Mouse (Mus musculus): ENCODE results near the gene Rprml. TPM values are rescaled to one million over a fixed set of nuclear protein-coding genes. Genes with fewer than 3 reads are reported as not detected.

Gene Rprml
- total RNA-seq (2018; cell fraction: chromatin; rRNA removed), result not detected
- total RNA-seq (2018; cell fraction: cytosol; rRNA removed), result under 1 TPM in 1 of 26 experiments, not detected in 25; 0.24 TPM
- total RNA-seq (2018; cell fraction: nucleus; rRNA removed), result not detected
- polyA plus RNA-seq (2018), result not detected in 3 replicates

DNA sequence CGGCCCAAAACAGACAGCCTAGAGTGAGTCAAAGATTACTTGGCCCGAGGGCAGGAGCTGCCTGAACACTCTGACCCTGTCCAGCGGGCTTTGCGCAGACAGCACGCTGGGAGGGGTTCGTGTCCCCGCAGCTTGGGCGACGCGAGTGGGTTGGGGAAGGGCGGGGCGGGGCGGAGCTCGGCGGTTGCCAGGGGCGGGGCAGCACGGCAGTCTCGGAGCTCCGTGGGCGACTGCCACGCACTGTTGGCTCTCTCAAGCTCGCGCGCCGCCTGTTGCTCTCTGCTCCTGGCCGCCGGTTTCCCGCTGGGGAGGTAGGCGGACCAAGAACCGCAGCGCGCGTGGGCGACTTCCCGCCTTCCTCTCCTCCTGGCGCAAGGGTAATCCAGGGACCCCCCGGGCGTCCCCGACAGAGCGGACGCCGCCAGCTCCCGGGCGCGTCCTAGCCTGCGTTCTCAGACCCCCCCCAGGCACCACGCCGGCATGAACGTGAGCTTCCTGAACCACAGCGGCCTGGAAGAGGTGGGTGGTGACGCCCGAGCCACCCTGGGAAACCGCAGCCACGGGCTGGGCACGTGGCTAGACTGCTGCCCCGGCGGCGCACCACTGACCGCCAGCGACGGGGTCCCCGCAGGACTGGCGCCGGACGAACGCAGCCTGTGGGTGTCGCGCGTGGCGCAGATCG, at the start of gene Rprml:
TSS of gene Rprml (plus strand) at position 270 of the 682 bp plus-strand sequence.
- H3K36me3 ChIP-seq (ENCODE audit: inconsistent target), result no peaks in the 10 kb centered on the region
- no peaks in the 10 kb centered on the region for H3K79me2 ChIP-seq (ENCODE audit: inconsistent target)
- no peak within 1 kb of the TSS for H3K4me3 ChIP-seq (ENCODE audit: inconsistent target)
- H3K27ac ChIP-seq, result no peak within 1 kb of the TSS
- WGBS (ENCODE audit: missing documents), result 2% methylated on average over 63 of the region's 71 CpGs

DNA sequence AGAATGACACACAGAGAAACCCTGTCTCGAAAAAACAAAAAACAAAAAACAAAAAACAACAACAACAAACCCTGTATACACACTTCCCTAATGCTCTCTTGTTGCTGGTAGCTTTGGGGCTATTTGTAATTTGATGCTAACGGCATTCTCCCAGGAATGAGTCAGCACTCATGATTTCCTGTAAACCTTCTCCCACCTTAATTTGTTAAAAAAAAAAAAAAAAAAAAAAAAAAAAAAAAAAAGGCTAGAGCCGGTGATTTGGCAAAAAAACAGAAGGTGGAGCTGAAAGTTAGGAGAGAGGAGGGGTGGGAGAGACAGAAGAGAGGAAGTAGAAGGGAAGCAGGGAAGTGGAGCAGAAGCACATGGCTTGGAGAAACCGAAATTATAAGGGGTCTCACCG, 42.8 kb upstream of the Rprml start:
- Histone ChIP-seq H3K27ac (no peak overlapping the region), H3K4me3 (ENCODE audit: inconsistent target) (no peak overlapping the region), H3K79me2 (ENCODE audit: inconsistent target) (no peaks in the 10 kb centered on the region), H3K36me3 (ENCODE audit: inconsistent target) (no peaks in the 10 kb centered on the region)
- WGBS (ENCODE audit: missing documents), result 18% methylated on average over 4 of the region's 5 CpGs

DNA sequence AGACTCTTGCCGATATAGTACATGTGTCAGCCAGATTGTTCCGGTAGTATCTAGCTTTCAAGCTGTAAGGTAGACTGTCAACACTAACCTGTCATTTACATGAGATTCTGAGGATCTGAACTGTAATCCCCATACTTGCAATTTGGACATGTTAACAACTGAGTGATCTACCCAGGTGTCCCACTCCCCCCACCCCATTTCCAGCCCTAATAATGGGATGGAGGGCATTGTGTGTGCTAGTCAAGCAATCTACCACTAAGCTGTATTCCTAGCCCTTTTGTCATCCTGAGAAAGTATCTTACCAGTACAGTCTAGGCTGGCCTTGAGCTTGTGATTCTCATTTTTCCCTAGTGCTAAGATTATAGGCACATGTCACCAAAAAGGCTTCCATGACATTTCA, 38.6 kb upstream of the Rprml start:
- 95% methylated on average over 2 of the region's 2 CpGs for WGBS (ENCODE audit: missing documents)
- H3K36me3 ChIP-seq (ENCODE audit: inconsistent target), result no peaks in the 10 kb centered on the region
- no peak overlapping the region for H3K4me3 ChIP-seq (ENCODE audit: inconsistent target)
- no peaks in the 10 kb centered on the region for H3K79me2 ChIP-seq (ENCODE audit: inconsistent target)
- no peak overlapping the region for H3K27ac ChIP-seq

DNA sequence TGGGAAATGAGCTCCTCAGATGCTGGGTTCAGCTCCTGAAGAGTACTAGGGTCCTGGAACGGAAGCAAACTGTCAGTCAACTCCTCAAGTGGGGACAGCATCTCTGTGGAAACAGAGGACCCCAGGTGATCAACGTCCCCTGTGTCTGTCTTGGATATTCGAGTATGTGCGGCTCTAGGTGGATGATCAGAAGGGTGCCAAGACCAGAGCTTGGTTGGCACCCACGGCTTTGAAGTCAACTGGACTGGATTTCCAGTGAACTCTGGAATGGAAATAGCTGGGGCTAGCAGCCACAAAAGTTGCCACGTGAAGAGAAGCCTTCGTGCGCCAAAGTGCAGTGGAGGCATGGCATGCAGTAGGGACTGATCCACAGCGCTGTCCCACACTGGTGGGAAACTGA, 28.3 kb upstream of the Rprml start, which contains the start of gene Gm884:
TSS of gene Gm884 (minus strand) at position 101 of the 400 bp plus-strand sequence.
- no peak within 1 kb of the TSS for H3K27ac ChIP-seq
- WGBS (ENCODE audit: missing documents), result 82% methylated on average over 9 of the region's 9 CpGs
- H3K79me2 ChIP-seq (ENCODE audit: inconsistent target), result no peaks in the 10 kb centered on the region
- no peak within 1 kb of the TSS for H3K4me3 ChIP-seq (ENCODE audit: inconsistent target)
- H3K36me3 ChIP-seq (ENCODE audit: inconsistent target), result no peaks in the 10 kb centered on the region

DNA sequence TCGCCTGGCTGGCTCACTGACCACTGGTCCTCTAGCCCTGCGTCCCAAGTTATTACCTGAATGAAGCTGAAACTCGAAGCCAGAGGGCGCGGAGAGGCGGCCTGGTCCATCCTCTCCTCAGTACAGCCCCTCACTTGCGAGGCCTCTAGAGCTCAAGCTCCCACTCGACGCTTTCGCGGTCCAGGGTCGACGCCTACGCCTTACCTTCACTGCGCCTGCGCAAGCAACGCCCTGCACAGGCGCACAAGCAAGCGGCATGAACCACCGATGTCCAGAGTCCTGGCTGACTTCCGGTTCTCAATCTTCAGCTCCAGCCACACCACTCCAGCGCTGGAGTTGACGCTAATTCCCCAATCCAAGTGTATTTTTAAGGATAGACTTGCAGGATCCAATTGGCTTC, 21.9 kb upstream of the Rprml start:
- Histone ChIP-seq H3K4me3 (ENCODE audit: inconsistent target) (no peak overlapping the region), H3K27ac (no peak overlapping the region), H3K36me3 (ENCODE audit: inconsistent target) (no peaks in the 10 kb centered on the region), H3K79me2 (ENCODE audit: inconsistent target) (no peaks in the 10 kb centered on the region)
- WGBS (ENCODE audit: missing documents), result 85% methylated on average over 23 of the region's 23 CpGs

DNA sequence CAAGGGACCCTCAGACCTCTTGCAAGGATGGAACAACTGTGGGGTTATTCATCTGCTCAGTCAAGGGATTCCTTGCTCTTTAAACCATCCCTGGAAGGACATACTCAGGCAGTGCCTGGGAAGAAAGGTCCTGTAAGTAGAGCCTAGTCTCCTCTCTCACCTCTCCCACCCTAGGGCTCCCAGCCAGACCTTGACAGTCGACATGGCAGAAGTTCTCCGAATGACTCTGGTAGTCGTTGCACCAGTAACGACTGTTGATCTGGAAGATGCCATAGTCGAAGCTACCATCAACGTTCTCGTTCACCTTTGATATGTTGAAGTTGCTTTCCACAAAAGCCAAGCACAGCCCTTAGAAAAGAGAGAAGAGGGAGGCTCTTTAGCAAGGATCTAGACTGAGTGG, 14.6 kb upstream of the Rprml start:
- H3K79me2 ChIP-seq (ENCODE audit: inconsistent target), result no peaks in the 10 kb centered on the region
- H3K27ac ChIP-seq, result no peak overlapping the region
- no peak overlapping the region for H3K4me3 ChIP-seq (ENCODE audit: inconsistent target)
- H3K36me3 ChIP-seq (ENCODE audit: inconsistent target), result no peaks in the 10 kb centered on the region
- 92% methylated on average over 7 of the region's 7 CpGs for WGBS (ENCODE audit: missing documents)

DNA sequence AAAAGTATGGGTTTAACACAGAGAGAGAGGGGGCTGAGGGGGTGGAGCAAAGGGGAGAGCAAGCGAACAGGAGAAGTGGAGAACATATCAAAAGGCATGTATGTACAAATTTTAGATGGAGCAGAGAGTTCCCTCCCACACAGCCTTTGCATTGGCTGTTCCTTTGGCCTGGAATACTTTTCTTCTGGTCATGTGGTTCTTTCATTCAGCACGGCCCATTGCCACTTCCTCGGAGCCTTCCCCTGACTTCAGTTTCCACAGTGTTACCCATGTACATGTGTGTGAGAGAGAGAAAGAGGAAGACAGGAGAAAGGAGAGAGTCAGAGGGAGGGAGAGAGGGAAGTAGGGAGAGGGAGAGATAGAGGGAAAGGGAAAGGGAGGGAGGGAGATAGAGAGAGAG, 13.9 kb upstream of the Rprml start:
- Histone ChIP-seq H3K79me2 (ENCODE audit: inconsistent target) (no peaks in the 10 kb centered on the region), H3K4me3 (ENCODE audit: inconsistent target) (no peak overlapping the region), H3K27ac (no peak overlapping the region), H3K36me3 (ENCODE audit: inconsistent target) (no peaks in the 10 kb centered on the region)
- WGBS (ENCODE audit: missing documents), result 67% methylated on average over 3 of the region's 3 CpGs

DNA sequence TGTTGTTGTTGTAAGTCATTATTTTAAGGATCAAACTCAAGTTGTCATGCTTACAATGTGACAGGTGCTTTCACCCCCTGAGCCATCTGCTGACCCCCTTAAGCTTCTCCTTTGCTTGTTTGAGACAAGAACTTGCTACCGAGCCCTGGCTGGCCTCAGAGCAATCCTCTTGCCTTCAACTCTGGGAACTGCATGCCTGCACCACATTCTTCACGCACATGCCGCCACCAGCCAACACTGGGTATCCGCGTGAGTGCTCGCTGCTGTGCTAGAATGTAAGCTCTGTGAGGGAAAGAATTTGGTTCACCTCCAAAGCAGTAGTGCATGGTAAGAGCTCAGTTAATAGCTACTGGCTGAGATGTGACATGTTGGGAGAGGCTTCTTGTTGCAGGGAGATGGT, 13.1 kb upstream of the Rprml start:
- no peak overlapping the region for H3K4me3 ChIP-seq (ENCODE audit: inconsistent target)
- H3K36me3 ChIP-seq (ENCODE audit: inconsistent target), result no peaks in the 10 kb centered on the region
- 74% methylated on average over 6 of the region's 6 CpGs for WGBS (ENCODE audit: missing documents)
- H3K79me2 ChIP-seq (ENCODE audit: inconsistent target), result no peaks in the 10 kb centered on the region
- H3K27ac ChIP-seq, result no peak overlapping the region

DNA sequence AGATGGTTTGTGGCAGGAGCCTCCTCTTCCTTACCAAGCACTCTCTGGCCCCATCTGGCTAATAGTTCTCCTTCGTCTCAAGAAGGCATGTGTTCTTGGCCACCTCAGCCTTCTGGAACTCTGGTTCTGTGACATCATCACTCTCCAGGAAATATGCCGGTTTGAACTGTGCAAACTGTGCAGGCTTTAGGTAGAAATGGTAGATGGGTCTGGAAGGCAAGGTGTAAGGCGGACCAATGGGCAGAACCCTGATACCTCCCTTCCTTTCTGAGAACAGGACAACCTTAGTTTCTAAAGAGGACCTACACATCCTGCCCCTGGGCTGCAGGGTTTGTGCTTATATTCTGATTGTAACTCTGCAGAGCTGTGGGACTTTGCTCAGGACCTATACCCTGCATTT, 10.6 kb upstream of the Rprml start, which contains the start of gene Lyzl6:
TSS of gene Lyzl6 (minus strand) at position 101 of the 400 bp plus-strand sequence.
- Histone ChIP-seq H3K79me2 (ENCODE audit: inconsistent target) (no peaks in the 10 kb centered on the region), H3K36me3 (ENCODE audit: inconsistent target) (no peaks in the 10 kb centered on the region), H3K4me3 (ENCODE audit: inconsistent target) (no peak within 1 kb of the TSS), H3K27ac (no peak within 1 kb of the TSS)
- WGBS (ENCODE audit: missing documents), result 73% methylated on average over 3 of the region's 3 CpGs

DNA sequence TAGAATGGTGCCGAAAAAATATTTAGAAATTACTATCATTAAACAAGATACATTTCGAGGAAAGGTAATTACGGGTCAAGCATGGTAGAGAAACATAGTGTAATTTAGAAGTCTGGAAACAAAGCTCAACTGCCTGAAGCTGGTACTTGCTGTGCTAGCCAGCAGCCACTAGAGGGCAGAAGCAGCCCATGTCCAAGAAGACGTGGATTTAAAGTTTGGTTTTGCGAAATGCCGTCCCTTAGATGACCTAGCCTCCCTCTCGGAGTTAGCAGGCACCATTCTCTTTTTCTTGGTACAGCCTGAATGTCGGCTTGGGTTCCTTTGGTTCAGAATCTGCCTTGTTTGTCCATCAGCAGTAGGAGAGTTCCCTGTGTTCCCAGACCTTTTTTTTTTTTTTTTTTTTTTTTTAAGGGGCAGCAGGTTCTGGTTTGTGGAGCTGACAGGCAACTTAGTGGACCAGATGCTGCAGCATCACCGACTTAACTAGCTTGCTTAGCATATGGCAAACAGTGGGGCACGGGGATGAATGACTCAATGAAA, 9.9 kb upstream of the Rprml start:
- H3K4me3 ChIP-seq (ENCODE audit: inconsistent target), result no peak overlapping the region
- H3K79me2 ChIP-seq (ENCODE audit: inconsistent target), result no peaks in the 10 kb centered on the region
- no peaks in the 10 kb centered on the region for H3K36me3 ChIP-seq (ENCODE audit: inconsistent target)
- WGBS (ENCODE audit: missing documents), result 4% methylated on average over 10 of the region's 10 CpGs
- no peak overlapping the region for H3K27ac ChIP-seq

DNA sequence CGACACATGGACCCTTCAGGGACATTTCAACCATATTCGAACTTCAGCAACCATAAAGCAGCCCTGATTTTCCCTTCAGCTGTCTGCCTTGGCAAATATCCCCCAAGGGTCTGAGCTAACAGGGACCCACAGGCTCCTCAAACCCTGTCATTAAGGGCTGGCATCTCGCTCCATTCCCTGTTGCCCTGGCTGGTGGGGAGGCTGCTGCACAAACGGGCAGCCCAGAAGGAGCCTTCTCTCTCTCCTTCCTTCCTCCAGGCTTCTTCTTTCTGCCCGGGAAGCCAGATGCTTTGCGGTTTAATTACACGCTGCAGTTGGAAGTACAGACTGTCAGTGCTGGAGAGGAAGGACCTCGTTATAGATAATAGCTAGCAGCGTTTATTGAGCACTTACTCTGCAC, 6.2 kb upstream of the Rprml start:
- 77% methylated on average over 9 of the region's 9 CpGs for WGBS (ENCODE audit: missing documents)
- H3K27ac ChIP-seq, result no peak overlapping the region
- no peaks in the 10 kb centered on the region for H3K36me3 ChIP-seq (ENCODE audit: inconsistent target)
- H3K79me2 ChIP-seq (ENCODE audit: inconsistent target), result no peaks in the 10 kb centered on the region
- no peak overlapping the region for H3K4me3 ChIP-seq (ENCODE audit: inconsistent target)

DNA sequence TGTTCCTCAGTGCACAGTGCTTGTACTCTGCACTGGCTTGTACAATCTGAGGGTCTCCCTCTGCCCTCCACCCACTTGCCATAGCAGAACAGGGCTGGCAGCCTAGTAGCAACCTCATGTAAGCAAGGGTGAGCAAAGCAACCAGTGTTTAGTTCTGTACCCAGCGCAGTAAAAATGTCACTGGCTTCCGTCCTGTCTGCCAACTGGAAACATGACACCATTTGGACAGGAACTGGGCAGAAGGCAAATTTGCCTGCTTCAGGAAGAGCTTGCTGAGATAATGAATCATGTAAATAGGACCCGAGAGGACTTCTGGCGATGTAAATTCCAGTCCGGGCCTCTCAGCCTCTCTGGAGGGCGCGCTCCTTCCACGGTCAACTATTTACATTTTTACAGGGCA, 3.6 kb upstream of the Rprml start:
- Histone ChIP-seq H3K36me3 (ENCODE audit: inconsistent target) (no peaks in the 10 kb centered on the region), H3K4me3 (ENCODE audit: inconsistent target) (no peak overlapping the region), H3K79me2 (ENCODE audit: inconsistent target) (no peaks in the 10 kb centered on the region), H3K27ac (no peak overlapping the region)
- 65% methylated on average over 8 of the region's 8 CpGs for WGBS (ENCODE audit: missing documents)

DNA sequence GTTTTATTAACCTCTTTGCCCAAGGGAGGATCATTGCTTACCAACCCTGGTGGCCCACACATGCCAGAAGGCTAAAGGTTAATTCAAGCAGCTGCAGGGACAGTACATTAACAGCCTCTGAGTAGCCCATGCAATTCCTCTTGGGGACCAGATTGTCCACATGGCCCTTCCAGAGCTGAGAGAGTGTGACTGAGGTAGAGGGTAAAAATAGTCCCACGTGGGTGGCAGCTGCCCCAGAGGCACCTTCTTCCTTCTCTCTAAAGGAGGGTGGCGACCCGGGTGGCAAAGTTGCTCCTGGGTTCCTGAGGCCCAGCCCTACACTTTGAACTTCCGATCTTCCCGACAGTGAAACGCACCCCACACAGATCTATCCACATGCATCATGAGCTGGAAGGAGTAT, 3.1 kb upstream of the Rprml start:
- Histone ChIP-seq H3K79me2 (ENCODE audit: inconsistent target) (no peaks in the 10 kb centered on the region), H3K27ac (no peak overlapping the region), H3K36me3 (ENCODE audit: inconsistent target) (no peaks in the 10 kb centered on the region), H3K4me3 (ENCODE audit: inconsistent target) (no peak overlapping the region)
- 78% methylated on average over 6 of the region's 6 CpGs for WGBS (ENCODE audit: missing documents)

DNA sequence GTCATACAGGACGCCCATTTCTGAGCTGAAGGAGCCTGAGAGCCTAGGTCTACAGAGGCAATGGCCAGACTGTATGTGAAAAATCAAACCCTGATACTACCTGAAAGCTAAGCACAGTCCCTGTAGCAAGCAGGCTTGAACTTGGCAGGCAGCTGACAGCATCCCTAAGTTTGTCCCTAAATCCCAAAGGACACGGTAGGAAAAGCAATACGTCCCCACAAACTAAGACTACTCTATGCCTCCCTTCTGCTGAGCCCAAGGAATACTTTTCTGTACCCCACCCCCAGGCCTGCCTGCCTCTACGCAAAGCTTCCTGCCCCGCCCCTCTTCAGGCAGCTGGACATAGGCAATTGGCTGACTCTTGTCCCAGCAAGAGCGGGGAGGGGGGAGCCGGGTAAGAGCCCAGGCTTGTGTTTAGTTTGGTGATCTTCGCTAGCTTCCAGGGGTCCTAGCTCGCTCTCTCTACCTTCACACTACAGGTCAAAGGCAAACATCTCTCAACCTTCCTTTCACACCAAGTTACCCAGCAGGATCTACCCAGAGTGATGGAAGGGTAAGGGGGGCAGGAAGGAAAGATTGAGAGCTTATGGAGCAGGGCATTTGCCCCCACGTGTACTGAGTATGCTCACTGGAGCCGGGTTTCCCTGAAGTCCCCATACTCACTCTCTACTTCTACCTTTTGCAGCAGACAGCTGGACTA, 1.3 kb upstream of the Rprml start:
- H3K4me3 ChIP-seq (ENCODE audit: inconsistent target), result no peak overlapping the region
- H3K79me2 ChIP-seq (ENCODE audit: inconsistent target), result no peaks in the 10 kb centered on the region
- WGBS (ENCODE audit: missing documents), result 13% methylated on average over 11 of the region's 11 CpGs
- no peak overlapping the region for H3K27ac ChIP-seq
- H3K36me3 ChIP-seq (ENCODE audit: inconsistent target), result no peaks in the 10 kb centered on the region

DNA sequence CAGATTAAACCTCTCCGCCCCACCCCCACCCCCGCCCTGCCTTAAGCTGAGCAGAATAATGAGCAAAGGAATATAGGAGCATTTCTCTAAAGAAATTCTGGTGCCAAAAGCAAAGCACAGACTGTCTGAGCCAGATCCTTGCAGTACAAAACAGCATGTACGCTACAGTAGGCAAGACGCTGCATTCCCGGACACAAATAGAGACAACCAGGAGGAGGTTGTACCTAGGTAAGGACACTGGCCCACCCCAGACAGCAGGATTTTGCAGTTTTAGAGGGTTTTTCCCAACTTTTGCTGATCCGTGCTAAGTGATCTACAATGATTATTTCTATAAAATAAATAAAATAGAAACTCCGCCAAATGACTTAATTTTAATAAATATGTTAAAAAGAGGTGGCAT, 714 bp upstream of the Rprml start:
- Histone ChIP-seq H3K79me2 (ENCODE audit: inconsistent target) (no peaks in the 10 kb centered on the region), H3K4me3 (ENCODE audit: inconsistent target) (no peak overlapping the region), H3K27ac (no peak overlapping the region), H3K36me3 (ENCODE audit: inconsistent target) (no peaks in the 10 kb centered on the region)
- whole genome bisulfite sequencing (ENCODE audit: missing documents), result 56% methylated on average over 7 of the region's 7 CpGs

Data from macrophage (primary cell).